Mouse (Mus musculus) mouse embryonic stem cell (cell line): ENCODE results near the gene Ralgps1.
"Not testable (repeated sequence)": the region's sequence is repeated elsewhere in the genome, so short reads cannot be mapped to it uniquely, and the experiment has no call there.

Source experiments
- in situ Hi-C, 2 experiments: fragments of 300-500 bp; cut with MboI; formaldehyde crosslinking; loops; 1 replicate in 1 of 2; 3 replicates in 1 of 2; pipeline ENCODE4 v1.14.3; 2019 to 2020; ENCODE audit warnings: low sequenced_read_pairs in 2 of 2, low pct_unique_long_range_greater_than_20kb in 1 of 2, mixed read lengths in 1 of 2; ENCODE audit not compliant: unreplicated experiment in 1 of 2

Gene Ralgps1

DNA sequence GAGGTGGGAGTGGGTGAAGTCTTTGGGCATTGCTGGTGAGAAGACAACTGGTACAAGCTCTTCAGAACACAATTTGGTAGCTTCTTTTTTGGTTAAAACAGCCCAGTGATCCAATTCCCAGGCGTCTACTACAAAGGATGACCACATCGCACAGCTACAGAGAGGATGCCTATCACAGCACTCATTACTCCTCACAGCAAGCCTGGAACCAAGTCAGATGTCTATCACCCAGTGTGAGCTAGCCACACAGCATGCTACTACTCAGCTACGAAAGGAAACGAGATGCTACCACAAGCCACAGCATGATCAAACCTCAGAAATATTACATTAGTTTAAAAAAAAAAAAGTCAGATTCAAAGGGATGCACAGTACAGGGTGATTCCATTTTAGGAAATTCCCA, 29.1 kb downstream of the Ralgps1 start:
- in situ Hi-C loops: loop anchor here in 1 of 2 experiments (10.0 kb wide), 1 partner anchor 117 kb away; no protein-coding TSS in a partner anchor

DNA sequence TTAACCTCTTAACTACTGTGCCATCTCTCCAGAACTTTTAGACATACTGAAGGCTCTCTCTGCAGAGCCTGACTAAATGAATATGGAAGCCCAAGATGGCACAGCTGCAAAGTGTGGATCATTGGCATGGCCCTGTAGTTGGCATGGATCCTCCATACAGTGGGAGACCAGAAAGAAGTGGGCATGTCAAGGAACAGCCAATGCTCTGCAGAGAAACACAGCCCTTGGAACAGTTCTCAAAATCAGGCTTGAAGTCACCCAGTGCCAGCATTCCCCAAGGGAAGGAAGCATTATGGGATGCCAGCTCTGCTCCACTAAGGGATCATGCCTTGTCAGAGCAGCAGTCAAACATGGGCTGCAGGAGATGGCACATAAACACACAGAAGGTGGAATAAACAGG, 35.5 kb downstream of the Ralgps1 start:
- in situ Hi-C loops: no loop called here

DNA sequence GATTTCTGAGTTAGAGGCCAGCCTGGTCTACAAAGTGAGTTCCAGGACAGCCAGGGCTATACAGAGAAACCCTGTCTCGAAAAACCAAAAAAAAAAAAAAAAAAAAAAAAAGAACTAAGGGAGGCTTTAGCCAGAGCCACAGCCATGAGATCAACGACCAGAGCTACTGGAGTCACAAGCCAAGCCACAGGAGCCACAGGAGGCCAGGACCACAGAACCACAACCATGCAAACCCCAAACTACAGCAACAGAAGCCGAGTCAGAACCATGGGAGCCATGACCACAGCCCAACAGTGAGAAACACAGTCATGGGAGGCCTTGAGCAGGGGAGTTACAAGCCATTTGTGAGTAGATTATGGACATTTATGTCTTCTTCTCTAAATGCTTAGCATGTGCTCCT, 41.7 kb downstream of the Ralgps1 start:
- in situ Hi-C loops: no loop called here

DNA sequence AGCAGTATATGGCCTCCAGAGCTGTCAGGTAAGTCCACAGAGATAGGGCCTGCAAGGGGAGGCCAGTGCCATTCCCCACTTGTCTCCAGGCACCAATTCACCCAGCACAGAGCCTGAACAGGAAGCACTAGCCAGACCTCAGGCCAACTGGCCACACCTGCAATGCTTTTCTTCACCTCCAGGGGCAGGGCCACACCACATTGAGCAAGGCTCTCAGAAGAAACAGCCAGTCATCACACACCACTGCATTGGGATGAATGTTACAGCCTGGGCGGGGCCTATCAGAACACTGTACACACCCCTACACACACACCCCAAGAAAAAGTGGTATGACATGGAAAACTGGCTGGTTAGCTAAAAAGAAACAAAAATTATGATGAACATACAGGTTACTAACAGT, 42.3 kb downstream of the Ralgps1 start:
- in situ Hi-C loops: no loop called here

DNA sequence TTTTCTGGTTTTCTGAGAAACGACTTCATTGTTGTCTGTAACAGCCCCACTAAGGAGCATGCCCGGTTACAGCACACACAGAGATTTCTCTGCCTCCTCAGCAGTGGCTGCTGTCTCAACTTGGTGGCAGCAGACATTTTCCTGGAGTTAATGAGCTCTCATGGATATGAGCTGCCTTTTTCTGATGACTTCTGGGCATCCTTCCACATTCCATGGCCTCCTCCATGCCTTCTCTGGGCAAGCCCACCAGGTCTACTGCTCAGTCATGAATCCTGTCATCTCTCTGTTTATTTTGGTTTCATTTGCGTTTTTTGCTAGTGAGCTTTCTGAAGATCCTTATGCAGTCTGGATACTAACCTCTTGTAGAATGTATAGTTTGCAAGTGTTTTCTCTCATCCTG, 45.9 kb downstream of the Ralgps1 start:
- in situ Hi-C loops: no loop called here

DNA sequence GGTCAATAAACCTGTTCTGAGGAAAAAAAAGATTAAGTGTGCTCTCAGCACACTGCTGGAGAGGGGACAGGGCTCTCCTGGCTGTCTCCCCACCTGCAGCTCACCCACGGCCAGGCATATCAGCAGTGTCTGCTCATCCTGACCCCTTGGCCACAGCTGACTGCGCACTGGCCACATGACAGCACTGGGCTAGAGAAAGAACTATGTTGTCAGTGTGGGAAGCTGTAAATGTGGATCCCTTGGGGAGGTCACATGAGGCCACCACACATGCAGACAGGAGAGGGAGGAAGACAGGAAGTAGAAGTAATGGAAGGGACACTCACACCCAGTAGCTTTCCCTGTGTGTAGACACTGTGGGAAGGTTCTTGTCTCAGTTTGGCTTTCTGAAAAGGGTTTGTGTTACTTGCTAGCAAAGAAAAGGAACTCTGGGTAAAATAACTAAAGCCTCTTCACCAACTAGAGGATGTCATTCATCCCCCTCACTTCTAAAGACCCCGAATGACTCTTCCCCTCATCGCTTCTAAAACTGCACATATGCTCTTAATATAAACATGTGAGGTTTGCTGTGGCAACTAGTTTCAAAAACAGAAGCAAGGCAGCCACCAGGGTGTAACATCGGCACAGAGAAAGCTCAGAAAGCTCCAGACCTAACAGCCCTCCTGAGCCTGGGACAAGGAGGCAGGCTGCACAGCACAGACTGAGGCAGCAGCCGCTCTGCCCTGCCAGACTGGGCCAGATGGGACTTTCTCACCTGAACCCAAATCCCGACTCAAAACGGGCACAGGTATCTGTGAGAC, 47.3 kb downstream of the Ralgps1 start:
- in situ Hi-C loops: no loop called here

DNA sequence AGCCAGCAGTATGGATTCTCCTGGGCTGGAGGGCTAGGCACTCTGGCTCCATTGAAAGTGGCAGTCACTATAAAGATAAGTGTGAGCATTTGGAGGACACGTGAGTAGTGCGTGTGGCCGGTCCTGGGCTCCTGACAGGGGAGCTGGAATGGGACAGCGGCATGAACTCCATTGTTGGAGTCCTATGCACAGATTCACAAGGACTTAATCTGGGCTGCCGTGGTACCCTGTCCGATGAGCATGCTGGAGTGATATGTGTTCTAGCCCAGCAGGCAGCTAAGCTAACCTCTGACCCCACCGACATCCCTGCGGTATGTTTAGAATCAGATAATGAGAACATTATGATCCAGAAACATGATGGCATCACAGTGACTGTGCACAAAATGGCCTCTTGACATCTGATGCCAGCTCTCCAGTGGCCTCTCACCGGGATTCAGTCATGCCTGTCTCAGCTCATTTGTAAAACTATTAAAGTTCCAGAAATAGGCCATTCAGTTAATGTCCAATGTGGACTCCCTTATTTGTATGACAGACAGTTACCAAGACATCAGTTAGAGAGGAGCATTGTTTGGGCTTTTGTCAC, 48.2 kb downstream of the Ralgps1 start:
- in situ Hi-C loops: not testable (repeated sequence)

DNA sequence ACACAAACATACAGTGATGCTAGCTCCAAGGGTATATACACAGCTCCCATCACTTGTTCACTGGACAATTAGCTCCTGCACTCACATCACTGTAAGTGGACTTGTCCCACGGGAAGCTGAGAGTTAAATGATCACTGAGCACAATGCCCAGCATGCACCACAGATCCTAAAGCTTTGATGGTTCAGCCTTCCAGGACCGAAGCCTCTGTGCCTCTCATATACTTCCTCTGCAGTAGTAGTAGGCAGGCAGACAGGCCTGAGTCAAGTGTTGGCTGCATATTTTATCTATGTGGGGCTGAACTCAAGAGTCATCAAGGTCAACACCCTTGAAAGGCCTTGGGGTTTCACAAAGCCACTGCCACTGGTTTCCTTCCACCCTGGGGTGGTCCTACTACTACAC, 49.6 kb downstream of the Ralgps1 start:
- in situ Hi-C loops: no loop called here

DNA sequence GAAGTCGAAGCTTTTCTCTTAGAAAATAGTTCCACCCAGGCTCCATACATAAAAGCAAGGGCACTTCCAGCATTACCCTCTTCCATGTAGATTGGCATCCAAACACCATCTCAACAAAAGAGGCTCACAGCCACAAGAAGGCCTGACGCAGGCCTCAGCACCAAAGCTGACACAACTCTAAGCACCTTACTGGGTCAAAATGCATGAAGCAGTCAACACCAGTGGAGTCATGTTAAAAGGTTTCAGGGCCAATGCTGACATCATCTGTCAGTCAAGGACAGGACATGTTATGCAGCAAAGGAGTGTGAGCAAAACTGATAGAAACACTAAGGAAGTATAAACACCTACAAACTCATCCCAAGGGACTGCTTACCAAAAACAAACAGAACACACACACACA, 50.3 kb downstream of the Ralgps1 start:
- in situ Hi-C loops: no loop called here

DNA sequence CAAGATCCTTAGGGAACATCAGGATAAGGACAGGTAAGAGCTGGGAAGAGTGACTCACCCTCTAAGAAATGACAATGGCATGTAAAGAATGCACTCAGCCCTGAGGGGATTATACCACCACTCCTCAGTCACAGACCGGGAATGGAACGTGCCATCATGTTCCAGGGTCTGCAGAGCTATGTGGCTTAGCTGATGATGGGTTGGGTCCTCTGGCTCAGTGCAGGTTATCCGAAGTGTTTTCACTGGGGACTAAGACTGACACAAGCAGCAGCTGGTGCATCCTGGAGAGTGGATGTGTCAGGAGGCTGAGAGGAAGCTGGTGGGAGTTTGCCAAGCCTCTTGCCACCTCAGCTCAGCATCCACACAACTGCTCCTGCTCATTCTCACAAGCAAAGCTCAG, 50.7 kb downstream of the Ralgps1 start:
- in situ Hi-C loops: no loop called here

DNA sequence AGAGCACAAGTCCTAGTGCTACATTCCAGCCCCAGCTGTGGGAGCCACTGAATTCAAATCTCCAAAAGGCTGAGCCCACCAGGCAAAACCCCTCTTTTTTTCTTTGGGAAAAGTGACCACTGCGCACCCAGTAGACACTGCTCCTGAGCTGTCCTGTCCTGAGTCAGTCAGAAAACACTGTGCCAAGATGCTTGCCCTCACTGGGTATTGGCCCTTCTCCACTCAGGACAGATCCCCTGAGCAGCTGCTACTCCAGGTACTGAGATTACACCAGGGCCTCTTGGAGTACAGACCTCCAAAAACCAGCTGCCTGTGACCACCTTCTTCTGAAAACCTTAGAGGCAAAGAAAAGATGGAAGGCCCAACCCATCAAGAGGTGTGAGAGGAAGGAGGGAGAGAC, 51.4 kb downstream of the Ralgps1 start:
- in situ Hi-C loops: no loop called here

DNA sequence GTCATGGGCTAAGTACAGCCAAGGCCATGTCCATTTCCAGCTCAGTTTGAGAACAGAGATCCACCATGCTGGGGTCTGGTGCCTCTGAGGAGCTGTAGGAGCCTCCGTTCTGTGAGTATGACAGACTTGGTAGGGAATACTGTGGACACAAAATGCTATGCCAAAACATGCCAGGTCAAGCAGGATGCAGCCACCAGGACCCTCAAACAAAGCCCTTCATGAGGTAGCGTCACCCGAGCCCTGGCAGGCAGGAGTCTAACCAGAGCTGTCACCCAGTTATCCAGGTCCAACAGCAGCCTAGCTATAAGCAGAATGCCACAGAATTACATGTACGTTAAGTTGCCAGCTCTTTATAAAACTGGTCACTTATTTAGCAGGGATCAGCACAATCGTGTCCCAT, 51.8 kb downstream of the Ralgps1 start:
- in situ Hi-C loops: no loop called here

DNA sequence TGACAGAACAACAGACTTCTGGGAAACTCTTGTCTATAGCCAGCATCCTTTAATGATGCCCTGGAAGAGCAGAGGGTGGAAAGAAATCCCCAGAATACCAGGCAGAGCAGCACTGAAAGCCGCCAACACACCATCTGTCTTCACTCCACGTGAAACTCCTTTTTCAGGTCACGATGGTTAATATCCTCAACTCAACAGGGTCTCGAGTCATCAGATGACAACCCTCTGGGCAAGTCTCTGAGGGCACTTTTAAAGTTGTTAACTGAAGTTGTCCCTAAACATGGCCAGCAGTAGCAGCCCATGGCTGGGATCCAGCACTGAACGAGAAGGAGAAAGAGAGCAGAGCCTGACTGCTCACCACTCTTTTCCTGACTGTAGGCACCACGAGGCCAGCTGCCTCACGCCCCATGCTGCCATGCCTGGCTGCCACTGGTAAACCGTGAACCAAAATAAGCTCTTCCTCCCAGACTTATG, 52.8 kb downstream of the Ralgps1 start:
- in situ Hi-C loops: no loop called here

DNA sequence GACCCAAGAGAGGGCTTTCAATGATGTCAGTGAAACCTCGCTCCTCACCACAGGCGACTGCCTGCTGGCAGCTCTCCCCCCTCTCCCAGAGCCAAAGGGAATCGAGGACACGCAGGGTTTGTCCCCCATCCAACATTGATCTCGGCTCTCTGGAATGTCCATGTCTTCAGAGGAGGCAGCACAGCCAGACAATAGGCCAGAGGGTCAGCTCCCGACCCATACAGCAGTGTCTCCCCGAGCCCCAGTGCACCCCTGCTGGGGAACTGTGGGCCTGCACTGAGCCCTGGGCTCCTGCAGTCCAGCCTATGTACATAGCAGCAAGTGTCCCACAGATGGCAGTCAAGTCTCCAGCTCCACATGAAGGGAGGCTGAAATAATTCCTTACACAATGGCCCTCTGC, 54.8 kb downstream of the Ralgps1 start:
- in situ Hi-C loops: no loop called here

DNA sequence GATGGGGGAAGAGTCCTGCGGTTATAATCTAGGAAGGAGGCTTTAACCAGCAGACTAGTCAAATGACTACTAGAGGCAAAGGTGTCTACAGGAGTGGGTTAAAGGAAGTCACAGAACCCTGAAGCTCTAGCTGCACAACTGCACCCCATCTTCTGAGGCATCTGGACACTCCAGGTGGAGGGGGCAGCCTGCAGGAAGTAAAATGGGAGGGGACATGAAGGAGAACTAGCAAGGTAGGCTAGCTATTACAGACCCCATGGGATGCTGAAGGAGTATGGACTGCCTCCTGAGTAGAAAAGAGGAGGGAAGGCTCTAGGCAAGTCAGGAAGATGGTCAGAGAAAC, 55.3 kb downstream of the Ralgps1 start:
- in situ Hi-C loops: no loop called here

DNA sequence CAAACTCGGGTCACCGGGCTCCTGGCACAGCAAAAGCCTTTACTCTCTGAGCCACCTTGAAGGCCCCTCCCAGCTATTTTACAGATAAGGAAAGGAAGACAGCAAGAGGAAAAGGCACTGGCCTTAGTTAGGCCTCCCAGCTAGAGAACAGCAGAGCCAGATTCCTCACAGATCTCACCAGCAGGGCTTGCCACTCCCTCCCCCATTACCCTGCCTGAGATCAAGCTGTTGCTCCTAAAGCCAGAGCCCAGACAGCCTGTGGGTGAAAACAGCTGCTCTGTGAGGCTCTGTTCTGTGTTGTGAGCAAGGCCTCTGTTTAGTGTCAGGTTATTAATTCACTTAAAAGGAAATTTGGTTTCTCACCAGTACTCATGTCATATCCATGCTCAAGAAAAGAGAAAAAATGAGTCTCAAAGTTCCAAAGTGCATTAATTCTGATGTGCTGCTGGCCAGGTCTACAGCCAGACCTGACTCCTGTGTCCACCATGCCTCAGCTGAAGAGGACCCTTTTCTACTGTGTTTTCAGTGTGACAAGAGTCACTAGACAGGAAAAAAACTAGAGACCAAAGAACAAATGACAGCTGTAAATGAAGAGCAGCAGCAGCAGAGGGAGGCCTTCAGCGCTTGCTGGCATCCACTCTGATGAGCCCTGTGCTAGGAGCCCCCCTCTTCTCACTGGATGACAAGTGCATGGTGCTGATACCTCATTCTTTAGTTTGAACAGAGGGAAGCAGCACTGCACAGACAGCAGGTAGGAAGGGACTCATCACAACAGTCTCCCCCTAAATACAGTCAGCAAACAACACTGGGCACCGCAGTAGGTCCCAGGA, 55.8 kb downstream of the Ralgps1 start:
- in situ Hi-C loops: no loop called here

DNA sequence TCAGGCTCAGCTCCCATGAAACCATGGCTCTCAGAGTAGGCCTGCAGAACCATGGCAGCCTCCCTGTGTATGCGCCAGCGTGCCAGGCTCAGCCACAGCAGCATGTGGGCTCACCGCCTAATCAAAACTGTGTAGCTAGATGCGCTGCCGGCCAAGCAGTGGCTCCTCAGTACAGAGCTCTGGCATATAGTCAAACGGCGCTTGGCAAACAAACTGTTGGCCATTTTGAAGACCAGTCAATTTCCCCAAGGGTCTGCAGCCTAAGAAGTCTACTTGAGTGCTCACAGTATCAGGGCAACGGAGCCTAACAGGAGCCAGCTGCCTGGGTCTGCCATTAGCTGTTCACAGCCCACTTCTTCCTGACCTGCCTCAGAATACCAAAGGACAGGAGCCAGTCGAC, 61.9 kb downstream of the Ralgps1 start:
- in situ Hi-C loops: no loop called here

DNA sequence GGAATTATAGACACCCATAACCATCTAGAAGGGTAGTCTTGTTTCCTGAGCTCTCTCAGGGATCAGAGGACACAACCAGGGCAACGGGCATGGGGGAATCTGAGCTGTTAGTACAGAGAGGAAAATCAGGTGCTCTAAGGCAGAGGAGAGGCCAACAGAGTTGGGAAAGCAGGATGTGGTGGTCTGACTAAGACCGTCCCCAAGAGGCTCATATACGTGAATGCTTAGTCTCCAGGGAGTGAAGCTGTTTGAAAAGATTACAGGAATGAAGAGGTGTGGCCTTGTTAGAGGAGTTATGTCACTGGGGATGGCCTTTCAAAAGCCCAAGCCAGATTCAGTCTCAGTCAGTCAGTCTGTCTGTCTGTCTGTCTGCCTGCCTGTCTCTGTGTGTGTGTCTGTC, 64.7 kb downstream of the Ralgps1 start:
- in situ Hi-C loops: no loop called here

DNA sequence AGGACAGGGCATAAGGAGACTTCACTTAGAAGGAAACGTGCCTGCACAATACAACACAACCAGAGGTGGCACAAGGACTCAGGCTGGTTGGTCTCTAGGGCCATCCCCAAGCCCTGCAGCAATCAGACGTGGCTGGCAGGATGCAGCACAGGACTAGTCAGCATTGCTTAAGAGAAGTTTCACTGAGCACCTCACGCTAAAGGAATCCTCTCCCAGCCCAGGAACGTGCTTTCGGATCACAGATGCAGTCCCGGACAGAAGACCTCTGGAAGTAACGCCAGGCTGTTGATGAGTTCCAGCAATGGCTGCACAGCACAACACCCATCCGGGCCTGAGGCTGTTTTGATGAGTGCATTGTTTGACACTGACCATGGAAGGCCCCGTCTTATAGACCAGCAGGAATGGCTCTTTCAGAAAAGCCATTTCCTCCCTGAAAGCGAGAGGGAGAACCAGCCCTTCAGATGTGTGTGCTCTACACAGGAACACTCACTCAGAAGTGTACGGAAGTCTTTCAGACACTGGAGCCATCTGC, 67.8 kb downstream of the Ralgps1 start:
- in situ Hi-C loops: no loop called here
